Mouse (Mus musculus): ENCODE measurements at regions not wholly inside any gene's neighbourhood (a gene's known extent, or its start where the extent isn't known, plus 50 kb on each side); places are given as distances from the start of the nearest gene placed in this dataset.

GRCm38 (mm10) chr15:74404866-74405265, 231.3 kb downstream of the Mroh4 start:
- no peak for TF ChIP-seq CTCF (IDR thresholded peaks at IDR 0.05; ENCODE audit: insufficient read depth, low read length)
- TF ChIP-seq POLR2A (IDR thresholded peaks at IDR 0.05; ENCODE audit: borderline replicate concordance, extremely low read depth, low read depth, low read length), result no peak
